Mouse (Mus musculus) megakaryocyte, embryonic 14.5 days (primary cell): ENCODE results near the gene Vrtn. TPM values are rescaled to one million over a fixed set of nuclear protein-coding genes. Genes with fewer than 3 reads are reported as not detected.
A peak's percentile ranks its signal among the peaks of the same experiment; 100 is the strongest.

ENCODE experiments used
- H3K27me3 ChIP-seq: replicated peaks from 2 replicates; pipeline ENCODE3; 2012; ENCODE audit warnings: inconsistent platforms
- H3K36me3 ChIP-seq: replicated peaks from 2 replicates; pipeline ENCODE3; 2012; ENCODE audit warnings: low read length, inconsistent platforms, mixed read lengths
- H3K4me1 ChIP-seq: 2 replicates; pipeline ENCODE4 v1.6.1; 2012; ENCODE audit warnings: inconsistent platforms
- H3K4me3 ChIP-seq: replicated peaks from 2 replicates; pipeline ENCODE3; 2012; ENCODE audit warnings: moderate library complexity, mild to moderate bottlenecking, inconsistent platforms
- H3K9me3 ChIP-seq: 2 replicates; pipeline ENCODE4 v1.6.1; 2012; ENCODE audit warnings: inconsistent platforms
- FLI1 ChIP-seq: IDR thresholded peaks from 2 replicates; pipeline ENCODE4 v1.6.1; 2012; ENCODE audit warnings: low read length, inconsistent platforms, mixed read lengths
- GATA1 ChIP-seq: IDR thresholded peaks from 3 replicates; pipeline ENCODE4 v1.6.1; 2012; ENCODE audit warnings: mixed read lengths, low read length, inconsistent platforms, borderline replicate concordance
- polyA plus RNA-seq: library from polyadenylated mRNA; stranded (reverse); fragments of >175 nt; gene quantifications from 2 replicates; pipeline ENCODE4 v1.2.3, GENCODE M21; 2012; ENCODE audit warnings: low replicate concordance; ENCODE audit not compliant: insufficient read depth

The Vrtn gene
- polyA plus RNA-seq, 1 experiment = not detected

GRCm38 (mm10) chr12:84676011-84676410 lies 35.2 kb downstream of the Vrtn start:
- Histone ChIP-seq H3K27me3 (peaks cover 75% of the 10 kb centered on the region), H3K4me3 (no peak overlapping the region), H3K9me3 (peaks cover 6% of the 10 kb centered on the region; the same call in 1 of the 2 replicates), H3K36me3 (no peaks in the 10 kb centered on the region), H3K4me1 (peaks cover 9% of the 10 kb centered on the region)
- TF ChIP-seq GATA1 (no peak), FLI1 (no peak)

GRCm38 (mm10) chr12:84684569-84684968 lies 43.8 kb downstream of the Vrtn start:
- TF ChIP-seq GATA1 (no peak), FLI1 (no peak)
- no peak overlapping the region for H3K4me3 ChIP-seq

GRCm38 (mm10) chr12:84686176-84686575 lies 45.4 kb downstream of the Vrtn start:
- H3K27me3 ChIP-seq = peaks cover 66% of the 10 kb centered on the region
- no peaks in the 10 kb centered on the region for H3K4me1 ChIP-seq
- TF ChIP-seq GATA1 (no peak), FLI1 (no peak)
- H3K4me3 ChIP-seq = no peak overlapping the region
- H3K36me3 ChIP-seq = no peaks in the 10 kb centered on the region
- H3K9me3 ChIP-seq = no peaks in the 10 kb centered on the region

More at GRCm38 (mm10) chr12:84684569-84684968, 43.8 kb downstream of the Vrtn start:
- H3K36me3 ChIP-seq = no peaks in the 10 kb centered on the region
- H3K4me1 ChIP-seq = no peaks in the 10 kb centered on the region
- peaks cover 70% of the 10 kb centered on the region for H3K27me3 ChIP-seq
- no peaks in the 10 kb centered on the region for H3K9me3 ChIP-seq

GRCm38 (mm10) chr12:84687531-84687930 lies 46.7 kb downstream of the Vrtn start:
- H3K27me3 ChIP-seq = peaks cover 57% of the 10 kb centered on the region
- H3K9me3 ChIP-seq = no peaks in the 10 kb centered on the region
- no peak for TF ChIP-seq FLI1
- TF ChIP-seq GATA1 = no peak
- no peaks in the 10 kb centered on the region for H3K4me1 ChIP-seq
- H3K4me3 ChIP-seq = no peak overlapping the region
- no peaks in the 10 kb centered on the region for H3K36me3 ChIP-seq

- TF ChIP-seq FLI1 (no peak), GATA1 (no peak)
- Histone ChIP-seq H3K9me3 (no peaks in the 10 kb centered on the region), H3K27me3 (peaks cover 49% of the 10 kb centered on the region), H3K36me3 (no peaks in the 10 kb centered on the region), H3K4me3 (no peak overlapping the region), H3K4me1 (no peaks in the 10 kb centered on the region)
These were observed 48.2 kb downstream of the Vrtn start for GRCm38 (mm10) chr12:84689051-84689450.

GRCm38 (mm10) chr12:84691347-84691746 lies 50.5 kb downstream of the Vrtn start:
- Histone ChIP-seq H3K4me1 (no peaks in the 10 kb centered on the region), H3K4me3 (no peak overlapping the region), H3K9me3 (no peaks in the 10 kb centered on the region), H3K27me3 (peaks cover 50% of the 10 kb centered on the region), H3K36me3 (no peaks in the 10 kb centered on the region)
- TF ChIP-seq FLI1 (no peak), GATA1 (no peak)

GRCm38 (mm10) chr12:84692141-84692540 lies 51.3 kb downstream of the Vrtn start:
- H3K4me3 ChIP-seq = no peak overlapping the region
- H3K9me3 ChIP-seq = no peaks in the 10 kb centered on the region
- H3K4me1 ChIP-seq = no peaks in the 10 kb centered on the region
- TF ChIP-seq FLI1 = no peak
- no peak for TF ChIP-seq GATA1
- H3K27me3 ChIP-seq = peaks cover 55% of the 10 kb centered on the region
- H3K36me3 ChIP-seq = no peaks in the 10 kb centered on the region

- 0 out of 2 replicates have a peak, but pooled peaks cover 4% of the 10 kb centered on the region for H3K9me3 ChIP-seq
- H3K4me1 ChIP-seq = peaks cover 8% of the 10 kb centered on the region
- H3K4me3 ChIP-seq = peak within 1 kb of the TSS; percentile 84
- TF ChIP-seq GATA1 = no peak
- no peak for TF ChIP-seq FLI1
- H3K27me3 ChIP-seq = peaks cover 84% of the 10 kb centered on the region
- no peaks in the 10 kb centered on the region for H3K36me3 ChIP-seq
These were observed 57.7 kb downstream of the Vrtn start, which contains the start of gene Syndig1l for GRCm38 (mm10) chr12:84698319-84699081. Syndig1l (minus strand) TSS chr12:84698831.

Other genes starting within 250 kb of the Vrtn start
- gene Entpd5, start 232.0 kb upstream of the Vrtn start, polyA plus RNA-seq = 0.83 and 1.0 TPM in 2 replicates
- 0.95 TPM in 1 of 2 replicates, not detected in the other for gene Bbof1, start 231.9 kb upstream of the Vrtn start, polyA plus RNA-seq
- gene Rnf113a2, start 223.8 kb upstream of the Vrtn start, polyA plus RNA-seq = 1.7 and 24.6 TPM in 2 replicates
- 0.53 and 1.5 TPM in 2 replicates for gene Aldh6a1, start 190.0 kb upstream of the Vrtn start, polyA plus RNA-seq
- gene Lin52, start 189.6 kb upstream of the Vrtn start, polyA plus RNA-seq = 0.60 TPM in 1 of 2 replicates, not detected in the other
- gene Vsx2, start 71.3 kb upstream of the Vrtn start, polyA plus RNA-seq = not detected in 2 replicates
- 1.2 TPM in 1 of 2 replicates, not detected in the other for gene Abcd4, start 23.6 kb upstream of the Vrtn start, polyA plus RNA-seq
- gene Syndig1l, start 57.8 kb downstream of the Vrtn start, polyA plus RNA-seq = 0.66 TPM in 1 of 2 replicates, not detected in the other
- gene Npc2, start 132.1 kb downstream of the Vrtn start, polyA plus RNA-seq = 34.2 and 286 TPM in 2 replicates
- 35.5 and 39.1 TPM in 2 replicates for gene Isca2, start 132.2 kb downstream of the Vrtn start, polyA plus RNA-seq
- gene Ltbp2, start 235.5 kb downstream of the Vrtn start, polyA plus RNA-seq = 1.8 and 16.4 TPM in 2 replicates